Comparison of ENCODE assay signal across 8 mouse cellular contexts in genomic region chr16:18127241-18127861, GRCm38 (mm10). TPM values are rescaled to one million over a fixed set of nuclear protein-coding genes. Genes with fewer than 3 reads are reported as not detected.
DNase-seq lines count a peak whose midpoint lies in the region; ATAC-seq and TF ChIP-seq lines count a peak whose summit lies in the region.

Rtn4r (plus strand) TSS chr16:18127642.

- H3K9ac ChIP-seq in intestine, embryonic 15.5 days = peak within 1 kb of the TSS; percentile 58
- peak within 1 kb of the TSS; percentile 73 for H3K9ac ChIP-seq in limb, embryonic 11.5 days (ENCODE audit: low read length)
- H3K9ac ChIP-seq in midbrain, embryonic 11.5 days (ENCODE audit: low read length) = peak within 1 kb of the TSS; percentile 78
- peak within 1 kb of the TSS; percentile 52 for H3K9ac ChIP-seq in stomach, postnatal 0 days (ENCODE audit: low read length)

- no peaks in the 10 kb centered on the region for H3K36me3 ChIP-seq in intestine, embryonic 15.5 days
- H3K36me3 ChIP-seq in limb, embryonic 11.5 days (ENCODE audit: control insufficient read depth, insufficient read depth, low read length) = no peaks in the 10 kb centered on the region
- no peaks in the 10 kb centered on the region for H3K36me3 ChIP-seq in midbrain, embryonic 11.5 days (ENCODE audit: control insufficient read depth, insufficient read depth, low read length)
- H3K36me3 ChIP-seq in stomach, postnatal 0 days (ENCODE audit: control insufficient read depth, insufficient read depth, low read length) = no peaks in the 10 kb centered on the region

- peak; percentile 73 for TF ChIP-seq POLR2A in cerebellum, adult 2 months (IDR thresholded peaks at IDR 0.05; ENCODE audit: borderline replicate concordance, insufficient read depth, low read length)

- peak; percentile 61; the same call in 1 of the 2 replicates for TF ChIP-seq CTCF in cerebellum, adult 2 months (IDR thresholded peaks at IDR 0.05; ENCODE audit: borderline replicate concordance, insufficient read depth, low read depth, low read length)
- TF ChIP-seq CTCF in gastrocnemius, adult 2 months (IDR thresholded peaks at IDR 0.05) = peak; percentile 66
- TF ChIP-seq CTCF in stomach, postnatal 0 days (IDR thresholded peaks at IDR 0.05; ENCODE audit: low read depth) = peak; percentile 67

- peak within 1 kb of the TSS; percentile 90 for H3K4me3 ChIP-seq in cerebellum, adult 2 months (replicated peaks; ENCODE audit: insufficient read depth, low read depth, low read length)
- peak within 1 kb of the TSS; percentile 75 for H3K4me3 ChIP-seq in gastrocnemius, adult 2 months
- peak within 1 kb of the TSS; percentile 67 for H3K4me3 ChIP-seq in intestine, embryonic 15.5 days (replicated peaks)
- H3K4me3 ChIP-seq in limb, embryonic 11.5 days (ENCODE audit: low read depth, low read length) = peak within 1 kb of the TSS; percentile 61
- peak within 1 kb of the TSS; percentile 69 for H3K4me3 ChIP-seq in midbrain, embryonic 11.5 days (ENCODE audit: low read depth, low read length)
- peak within 1 kb of the TSS; percentile 64 for H3K4me3 ChIP-seq in stomach, postnatal 0 days (ENCODE audit: low read depth, low read length)

- peak; percentile 88 for ATAC-seq in intestine, embryonic 15.5 days
- peak; percentile 81 for ATAC-seq in limb, embryonic 11.5 days (ENCODE audit: insufficient number of reproducible peaks, low FRiP score, low TSS enrichment, low read depth)
- peak; percentile 81 for ATAC-seq in midbrain, embryonic 11.5 days (ENCODE audit: low FRiP score)
- peak; percentile 77 for ATAC-seq in stomach, postnatal 0 days (ENCODE audit: low FRiP score, low TSS enrichment)

- TF ChIP-seq EP300 in stomach, postnatal 0 days (optimal IDR thresholded peaks at IDR 0.05) = no peak

- peak within 1 kb of the TSS; percentile 94 for H3K27ac ChIP-seq in cerebellum, adult 2 months (ENCODE audit: insufficient read depth, low read length)
- no peak within 1 kb of the TSS for H3K27ac ChIP-seq in gastrocnemius, adult 2 months
- peak within 1 kb of the TSS; percentile 54 for H3K27ac ChIP-seq in intestine, embryonic 15.5 days
- H3K27ac ChIP-seq in limb, embryonic 11.5 days (replicated peaks; ENCODE audit: low read depth, low read length) = no peak within 1 kb of the TSS
- H3K27ac ChIP-seq in midbrain, embryonic 11.5 days (ENCODE audit: low read depth, low read length) = no peak within 1 kb of the TSS; the same call in 1 of the 2 replicates
- no peak within 1 kb of the TSS; the same call in 1 of the 2 replicates for H3K27ac ChIP-seq in stomach, postnatal 0 days (replicated peaks)

- DNase-seq in heart, adult 11 months = peak; percentile 91
- no peak for DNase-seq in heart, postnatal 25 days (ENCODE audit: low spot score)
- peak; percentile 86 to 88 for DNase-seq in cerebellum, adult 2 months
- peak; percentile 72 for DNase-seq in gastrocnemius, adult 2 months
- DNase-seq in limb, embryonic 11.5 days (ENCODE audit: low spot score) = peak; percentile 79
- DNase-seq in midbrain, embryonic 11.5 days (ENCODE audit: low spot score, missing footprints) = peak; percentile 94
- peak; percentile 82 for DNase-seq in stomach, postnatal 0 days (ENCODE audit: low spot score)

- H3K4me1 ChIP-seq in cerebellum, adult 2 months (ENCODE audit: control insufficient read depth, insufficient read depth, low read length) = peaks cover 57% of the 10 kb centered on the region
- peaks cover 18% of the 10 kb centered on the region for H3K4me1 ChIP-seq in intestine, embryonic 15.5 days (replicated peaks)
- H3K4me1 ChIP-seq in limb, embryonic 11.5 days (ENCODE audit: control insufficient read depth, insufficient read depth, low read length) = peaks cover 9% of the 10 kb centered on the region; the same call in 1 of the 2 replicates
- peaks cover 5% of the 10 kb centered on the region for H3K4me1 ChIP-seq in midbrain, embryonic 11.5 days (ENCODE audit: control insufficient read depth, insufficient read depth, low read length)
- peaks cover 5% of the 10 kb centered on the region; the same call in 1 of the 2 replicates for H3K4me1 ChIP-seq in stomach, postnatal 0 days (replicated peaks; ENCODE audit: control insufficient read depth, insufficient read depth)

- WGBS in cerebellum, adult 2 months = under 1% methylated on average over 73 of the region's 96 CpGs
- 1% methylated on average over 70 of the region's 96 CpGs for WGBS in intestine, embryonic 15.5 days
- WGBS in limb, embryonic 11.5 days = 1% methylated on average over 70 of the region's 96 CpGs
- WGBS in midbrain, embryonic 11.5 days = under 1% methylated on average over 65 of the region's 96 CpGs
- WGBS in stomach, postnatal 0 days = under 1% methylated on average over 59 of the region's 96 CpGs

- intact Hi-C loops in heart, postnatal 25 days (cut with DNase I) = no loop called here
- intact Hi-C loops in gastrocnemius, adult 2 months (cut with DNase I) = loop anchor here (1.0 kb wide), 1 partner anchor 45 kb away; no protein-coding TSS in a partner anchor

- no peaks in the 10 kb centered on the region for H3K27me3 ChIP-seq in cerebellum, adult 2 months (ENCODE audit: control insufficient read depth, insufficient read depth, low read length)
- H3K27me3 ChIP-seq in intestine, embryonic 15.5 days (replicated peaks) = peaks cover 24% of the 10 kb centered on the region
- peaks cover 32% of the 10 kb centered on the region for H3K27me3 ChIP-seq in limb, embryonic 11.5 days (ENCODE audit: control insufficient read depth, insufficient read depth, low read length)
- H3K27me3 ChIP-seq in midbrain, embryonic 11.5 days (ENCODE audit: control insufficient read depth, insufficient read depth, low read length) = peaks cover 37% of the 10 kb centered on the region
- peaks cover 2% of the 10 kb centered on the region; the same call in 1 of the 2 replicates for H3K27me3 ChIP-seq in stomach, postnatal 0 days (ENCODE audit: control insufficient read depth, insufficient read depth, low read length)

- peak within 1 kb of the TSS; percentile 98 for H3K4me2 ChIP-seq in intestine, embryonic 15.5 days (replicated peaks)
- H3K4me2 ChIP-seq in limb, embryonic 11.5 days (ENCODE audit: low read depth, severe bottlenecking) = peak within 1 kb of the TSS; percentile 98
- H3K4me2 ChIP-seq in midbrain, embryonic 11.5 days = peak within 1 kb of the TSS; percentile 98
- H3K4me2 ChIP-seq in stomach, postnatal 0 days (replicated peaks; ENCODE audit: low read depth) = peak within 1 kb of the TSS; percentile 95

- no peaks in the 10 kb centered on the region for H3K9me3 ChIP-seq in intestine, embryonic 15.5 days
- no peaks in the 10 kb centered on the region for H3K9me3 ChIP-seq in limb, embryonic 11.5 days (ENCODE audit: control insufficient read depth, low read length)
- H3K9me3 ChIP-seq in midbrain, embryonic 11.5 days (ENCODE audit: control insufficient read depth, low read length) = no peaks in the 10 kb centered on the region
- no peaks in the 10 kb centered on the region for H3K9me3 ChIP-seq in stomach, postnatal 0 days (ENCODE audit: control insufficient read depth, low read length)

RNA-seq across cellular contexts. Expression of gene Rtn4r, which starts in this region (rescaled TPM):
- total RNA-seq in heart, postnatal 25 days (2021) = 1 to 10 TPM; 9.1 to 9.9 TPM
- 82.9 and 97.4 TPM in 2 replicates for polyA plus RNA-seq in cerebellum, adult 2 months (2012; rRNA removed)
- not detected for total RNA-seq in gastrocnemius, adult 2 months (2021)
- 4.1 and 4.7 TPM in 2 replicates for polyA plus RNA-seq in intestine, embryonic 15.5 days (2015; fragmentation: Nextera tagmentation; extraction: Ambion mirVana)
- polyA plus RNA-seq in limb, embryonic 11.5 days (2014; fragmentation: Nextera tagmentation; extraction: Ambion mirVana) = 4.5 and 7.4 TPM in 2 replicates
- 2.2 and 2.7 TPM in 2 replicates for polyA plus RNA-seq in midbrain, embryonic 11.5 days (2014; fragmentation: Nextera tagmentation; extraction: Ambion mirVana)
- polyA plus RNA-seq in stomach, postnatal 0 days (2015; fragmentation: Nextera tagmentation; extraction: Ambion mirVana) = 1.1 TPM in 2 replicates

Comparison
In these comparisons a context has a peak if more than half of its experiments do, and no peak if none do; other contexts are left out.
1. RNA of gene Rtn4r (total RNA-seq): 9.1 to 9.9 TPM in heart, postnatal 25 days; not detected in gastrocnemius, adult 2 months; every median in the first group is over 4 times any median in the second.
2. RNA of gene Rtn4r (polyA plus RNA-seq): 82.9 to 97.4 TPM in cerebellum, adult 2 months; 4.5 to 7.4 TPM in limb, embryonic 11.5 days, 4.1 to 4.7 TPM in intestine, embryonic 15.5 days, 2.2 to 2.7 TPM in midbrain, embryonic 11.5 days and 1.1 TPM in stomach, postnatal 0 days; every median in the first group is over 10 times any median in the second.
3. Peak in DNase-seq and H3K4me3 ChIP-seq in gastrocnemius, adult 2 months; RNA of the gene not detected or under 1 TPM.
4. H3K27ac ChIP-seq: peak in cerebellum, adult 2 months (single experiment) and intestine, embryonic 15.5 days (single experiment); none in gastrocnemius, adult 2 months (single experiment), limb, embryonic 11.5 days (single experiment), midbrain, embryonic 11.5 days (single experiment) and stomach, postnatal 0 days (single experiment).
5. Peak in every context shown above with its lines, with median percentiles within 50 percentile points of each other: H3K4me3 ChIP-seq, CTCF ChIP-seq, ATAC-seq, H3K4me2 ChIP-seq and H3K9ac ChIP-seq.